Mouse (Mus musculus): ENCODE results near the gene Spns2. TPM values are rescaled to one million over a fixed set of nuclear protein-coding genes. Genes with fewer than 3 reads are reported as not detected.

Gene Spns2
- polyA plus RNA-seq, 1 experiment from 2014 or later = 8.8 TPM

DNA sequence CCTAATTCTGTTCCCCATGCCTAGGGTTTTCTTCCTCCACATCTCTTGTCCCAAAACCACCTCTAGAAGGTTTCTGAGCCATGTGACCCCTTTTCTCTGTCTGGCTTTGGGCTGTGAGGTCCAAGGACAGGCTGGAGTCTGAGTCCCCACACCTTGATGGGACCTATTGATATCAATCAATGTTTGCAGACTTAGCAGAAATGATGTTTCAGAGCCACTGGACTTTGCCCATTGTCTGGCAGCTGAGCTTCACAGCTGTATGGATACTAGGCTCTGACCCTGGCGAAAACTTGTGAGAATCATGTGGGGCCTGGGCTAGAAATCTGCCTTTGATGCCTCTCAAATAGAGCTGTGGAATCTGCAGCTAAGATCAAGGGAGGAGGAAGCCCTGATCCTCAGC is 7.1 kb upstream of the Spns2 start:
- ATAC-seq (ENCODE audit: low FRiP score) = no peak
- WGBS = 58% methylated on average over 1 of the region's 1 CpGs
- H3K27ac ChIP-seq = no peak overlapping the region
- H3K4me3 ChIP-seq = no peak overlapping the region
- H3K27me3 ChIP-seq = no peaks in the 10 kb centered on the region; the same call in 1 of the 2 replicates
- H3K9me3 ChIP-seq (replicated peaks) = no peaks in the 10 kb centered on the region
- no peak overlapping the region for H3K9ac ChIP-seq
- peaks cover 11% of the 10 kb centered on the region for H3K4me1 ChIP-seq
- no peaks in the 10 kb centered on the region for H3K36me3 ChIP-seq
- no peak overlapping the region for H3K4me2 ChIP-seq (replicated peaks)

DNA sequence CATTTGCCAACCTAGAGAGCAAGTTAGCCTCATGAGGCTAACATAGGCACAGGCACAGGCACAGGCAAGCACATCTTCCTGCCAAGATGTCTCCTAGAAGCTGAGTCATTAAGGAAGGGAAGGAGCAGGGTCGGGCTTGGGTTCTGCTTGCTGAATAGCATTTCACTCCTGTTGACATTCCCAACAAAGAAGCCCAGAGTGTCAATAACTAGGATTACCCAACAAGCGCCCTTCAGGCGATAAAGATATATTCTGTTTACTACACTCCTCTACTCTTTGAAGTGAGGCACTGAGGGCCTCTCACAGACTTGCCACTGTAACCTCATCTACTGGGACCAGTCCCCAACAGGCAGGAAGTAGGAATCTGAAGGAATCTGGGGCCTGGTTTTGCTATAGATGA is 6.4 kb upstream of the Spns2 start:
- Histone ChIP-seq H3K27me3 (no peaks in the 10 kb centered on the region; the same call in 1 of the 2 replicates), H3K9ac (no peak overlapping the region), H3K9me3 (replicated peaks) (no peaks in the 10 kb centered on the region), H3K4me1 (peaks cover 8% of the 10 kb centered on the region), H3K4me2 (replicated peaks) (no peak overlapping the region), H3K27ac (no peak overlapping the region), H3K36me3 (no peaks in the 10 kb centered on the region), H3K4me3 (no peak overlapping the region)
- 79% methylated on average over 3 of the region's 3 CpGs for WGBS
- no peak for ATAC-seq (ENCODE audit: low FRiP score)

DNA sequence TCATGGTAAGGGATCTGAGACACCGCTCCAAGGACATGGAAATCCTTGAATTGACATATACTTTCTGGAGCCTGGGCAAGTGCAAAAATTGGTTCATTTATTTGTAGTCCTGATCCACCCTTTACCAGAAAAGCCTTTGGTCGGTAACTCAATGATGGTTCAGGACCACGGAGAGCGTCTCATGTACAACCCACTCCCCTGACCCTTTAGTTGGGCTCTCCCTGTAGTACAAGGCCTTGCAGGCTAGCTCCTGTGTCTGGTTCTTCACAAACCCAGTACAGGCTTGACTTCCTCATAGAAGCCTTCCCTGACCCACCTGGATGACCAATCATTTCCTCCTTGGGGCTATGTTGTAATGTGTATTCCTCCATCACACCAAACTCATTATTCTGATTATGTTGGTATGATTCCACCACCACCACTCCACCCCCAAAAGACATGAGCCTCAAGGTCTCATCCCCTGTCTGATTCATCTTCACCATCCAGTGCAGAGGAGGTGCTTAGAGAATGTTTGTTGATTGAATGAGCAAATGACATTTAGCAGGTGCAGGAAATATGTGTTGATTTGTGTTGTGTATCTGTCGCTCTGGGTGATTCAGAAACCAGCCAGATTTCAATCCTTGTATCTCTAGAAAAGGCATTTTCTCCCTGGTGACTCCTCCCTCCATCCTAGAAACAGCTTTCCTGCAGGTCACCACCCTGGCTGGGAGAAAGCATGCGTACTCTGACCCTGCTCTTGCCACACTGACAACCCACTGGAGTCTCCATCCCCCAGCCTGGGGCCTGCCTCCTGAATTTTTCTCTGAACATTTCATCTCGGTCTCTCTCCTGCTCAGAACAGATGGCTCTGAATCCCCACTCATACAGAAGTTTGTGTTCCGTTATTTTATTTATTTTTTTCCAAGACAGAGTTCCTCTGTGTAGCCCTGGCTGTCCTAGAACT is 4.6 kb upstream of the Spns2 start:
- no peaks in the 10 kb centered on the region for H3K9me3 ChIP-seq (replicated peaks)
- no peak overlapping the region for H3K9ac ChIP-seq
- no peak overlapping the region for H3K27ac ChIP-seq
- no peak overlapping the region for H3K4me2 ChIP-seq (replicated peaks)
- peaks cover 8% of the 10 kb centered on the region for H3K4me1 ChIP-seq
- ATAC-seq (ENCODE audit: low FRiP score) = no peak
- H3K27me3 ChIP-seq = peaks cover 6% of the 10 kb centered on the region
- no peak overlapping the region for H3K4me3 ChIP-seq
- 51% methylated on average over 8 of the region's 8 CpGs for WGBS
- no peaks in the 10 kb centered on the region for H3K36me3 ChIP-seq

DNA sequence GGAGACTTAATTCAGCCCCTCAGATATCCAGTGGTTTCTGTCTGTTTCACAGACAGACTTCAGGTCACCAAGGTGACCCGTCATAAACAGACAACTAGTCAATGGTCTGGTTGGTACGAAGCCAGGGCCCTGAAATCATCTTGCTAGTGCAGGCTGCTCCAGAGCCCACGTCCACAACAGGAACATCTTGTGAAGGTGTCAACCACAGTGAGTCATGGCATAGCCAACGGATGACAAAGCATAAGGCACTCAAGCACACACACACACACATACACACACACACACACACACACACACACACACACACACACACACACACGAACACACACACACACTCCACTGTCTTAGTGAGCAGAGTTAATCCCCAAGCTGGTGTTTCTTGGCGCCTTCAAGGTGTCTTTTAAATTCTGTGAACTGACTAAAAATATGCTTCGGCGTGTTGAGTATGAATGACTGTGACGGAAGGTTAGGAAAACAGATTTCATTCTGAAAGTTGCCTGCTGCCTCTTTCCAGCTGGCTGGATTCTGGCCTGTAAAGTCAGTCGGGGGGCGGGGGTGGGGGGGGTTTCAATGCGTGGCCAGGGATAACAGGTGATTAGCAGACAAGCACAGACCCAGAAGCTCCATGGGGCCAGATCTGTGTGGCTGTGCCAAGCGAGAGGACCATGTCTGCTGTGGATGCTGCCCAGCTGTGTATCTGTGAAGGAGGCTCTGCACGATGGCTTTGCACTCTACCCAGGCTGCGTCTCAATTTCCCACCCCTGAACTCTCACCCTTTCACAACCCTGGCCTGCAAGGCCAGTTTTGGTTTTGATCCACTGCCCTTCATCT is 1.6 kb upstream of the Spns2 start:
- no peak overlapping the region for H3K4me3 ChIP-seq
- H3K36me3 ChIP-seq = no peaks in the 10 kb centered on the region
- no peak for ATAC-seq (ENCODE audit: low FRiP score)
- H3K27me3 ChIP-seq = peaks cover 32% of the 10 kb centered on the region
- WGBS = 75% methylated on average over 15 of the region's 15 CpGs
- H3K27ac ChIP-seq = no peak overlapping the region
- H3K4me1 ChIP-seq = peaks cover 25% of the 10 kb centered on the region
- no peak overlapping the region for H3K9ac ChIP-seq
- no peak overlapping the region for H3K4me2 ChIP-seq (replicated peaks)
- H3K9me3 ChIP-seq (replicated peaks) = no peaks in the 10 kb centered on the region

DNA sequence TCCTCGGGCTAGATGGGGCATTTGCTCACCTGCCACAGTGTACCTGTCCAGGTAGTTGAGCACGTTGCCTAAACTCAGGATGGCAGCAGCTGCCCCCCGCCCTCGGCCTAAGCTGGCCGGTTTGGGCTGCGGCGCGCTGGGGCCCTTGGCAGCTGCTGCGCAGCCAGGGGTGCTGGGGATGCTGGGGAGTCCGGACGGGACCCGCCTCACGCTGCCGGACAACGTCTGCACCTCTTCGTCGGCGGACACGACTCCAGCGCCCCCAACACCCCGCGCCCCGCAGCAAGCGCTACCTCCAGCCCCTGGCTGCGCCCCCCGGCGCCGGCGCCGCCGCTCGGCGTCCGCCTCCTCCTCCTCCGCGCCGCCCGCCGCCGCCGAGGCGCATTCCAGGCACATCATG is 307 bp downstream of the Spns2 start:
- no peak; the same call in 1 of the 2 replicates for ATAC-seq (ENCODE audit: low FRiP score)
- peaks cover 32% of the 10 kb centered on the region for H3K27me3 ChIP-seq
- H3K27ac ChIP-seq = peak overlapping the region; percentile 89
- no peaks in the 10 kb centered on the region for H3K36me3 ChIP-seq
- peak overlapping the region; percentile 94 for H3K9ac ChIP-seq
- H3K4me2 ChIP-seq (replicated peaks) = peak overlapping the region; percentile 89
- H3K9me3 ChIP-seq (replicated peaks) = no peaks in the 10 kb centered on the region
- 0% methylated on average over 7 of the region's 42 CpGs for WGBS
- peak overlapping the region; percentile 77 for H3K4me3 ChIP-seq
- H3K4me1 ChIP-seq = peaks cover 43% of the 10 kb centered on the region

DNA sequence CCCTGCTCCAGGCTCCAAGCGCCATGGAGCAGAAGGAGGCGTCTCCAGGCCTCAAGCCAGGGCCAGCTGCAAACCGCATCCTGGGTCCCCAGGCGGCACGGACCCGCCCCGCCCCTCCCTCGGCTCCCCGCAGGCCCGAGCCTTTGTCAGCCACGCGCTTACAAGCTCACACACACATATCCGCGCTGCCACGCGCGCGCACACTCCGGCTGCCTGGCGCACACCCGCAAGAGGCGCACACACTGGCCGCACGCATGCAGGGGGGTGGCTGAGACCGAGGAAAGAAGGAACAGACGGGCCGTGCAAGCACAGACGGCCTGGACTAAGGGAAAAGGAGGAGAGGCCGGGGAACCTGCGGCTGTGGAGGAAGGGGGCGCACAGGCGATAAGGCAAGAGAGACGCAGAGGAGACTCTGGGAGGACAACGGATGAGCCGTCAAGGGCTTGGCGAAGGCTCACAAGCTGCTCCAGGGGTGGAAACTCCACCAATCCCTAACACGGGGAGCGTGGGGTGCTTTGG is 892 bp downstream of the Spns2 start:
- no peaks in the 10 kb centered on the region for H3K9me3 ChIP-seq (replicated peaks)
- peaks cover 43% of the 10 kb centered on the region for H3K4me1 ChIP-seq
- peak overlapping the region; percentile 77 for H3K4me3 ChIP-seq
- H3K27me3 ChIP-seq = peaks cover 32% of the 10 kb centered on the region
- H3K27ac ChIP-seq = peak overlapping the region; percentile 89
- H3K36me3 ChIP-seq = no peaks in the 10 kb centered on the region
- peak overlapping the region; percentile 94 for H3K9ac ChIP-seq
- ATAC-seq (ENCODE audit: low FRiP score) = peak; percentile 71
- under 1% methylated on average over 38 of the region's 38 CpGs for WGBS
- peak overlapping the region; percentile 89 for H3K4me2 ChIP-seq (replicated peaks)

DNA sequence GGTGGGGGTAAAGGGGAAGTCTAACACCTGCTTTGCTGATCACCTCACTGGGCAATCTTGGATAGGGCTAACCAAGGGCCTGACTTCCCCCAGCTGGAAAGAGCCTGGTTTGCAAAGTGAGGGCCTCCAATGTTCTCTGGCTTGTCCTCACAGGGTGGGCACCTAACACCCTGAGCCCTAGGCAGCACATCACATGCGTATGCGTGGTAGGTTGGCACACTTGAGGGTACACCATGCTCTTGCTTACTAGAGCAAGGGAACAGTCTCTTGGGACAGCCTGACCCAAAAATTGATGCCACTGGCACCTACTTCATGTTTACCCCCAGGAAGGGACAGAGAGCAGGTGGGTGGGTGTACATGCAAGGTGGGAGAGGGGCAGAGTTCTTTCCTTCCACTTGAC is 2.0 kb downstream of the Spns2 start:
- Histone ChIP-seq H3K27me3 (peaks cover 32% of the 10 kb centered on the region), H3K4me1 (peaks cover 43% of the 10 kb centered on the region), H3K9ac (peak overlapping the region; percentile 94), H3K27ac (no peak overlapping the region), H3K4me3 (peak overlapping the region; percentile 77), H3K9me3 (replicated peaks) (no peaks in the 10 kb centered on the region), H3K36me3 (no peaks in the 10 kb centered on the region), H3K4me2 (replicated peaks) (peak overlapping the region; percentile 89)
- 90% methylated on average over 2 of the region's 2 CpGs for WGBS
- ATAC-seq (ENCODE audit: low FRiP score) = no peak

DNA sequence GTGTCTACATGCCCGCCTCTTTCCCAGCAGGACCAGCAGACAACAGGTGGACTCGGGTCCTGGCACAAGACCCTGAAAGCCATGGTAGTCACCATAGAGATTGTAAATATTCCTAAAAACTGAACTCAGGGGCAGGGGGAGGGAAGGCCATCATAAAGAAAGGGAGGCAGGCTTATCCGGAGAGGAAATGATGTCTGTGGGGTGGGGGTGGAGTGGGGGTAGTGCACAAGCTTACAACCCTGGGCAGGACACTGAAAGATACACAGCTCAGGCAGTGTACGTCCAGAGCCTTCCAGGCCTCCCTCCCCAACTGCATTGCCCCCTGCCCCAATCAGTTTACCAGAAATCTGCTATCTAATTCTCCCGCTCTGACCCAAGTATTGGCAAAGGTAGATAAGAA is 2.5 kb downstream of the Spns2 start:
- 0 out of 2 replicates have a peak overlapping the region, but pooled peaks have one; percentile 18 for H3K9ac ChIP-seq
- no peaks in the 10 kb centered on the region for H3K36me3 ChIP-seq
- no peak for ATAC-seq (ENCODE audit: low FRiP score)
- 67% methylated on average over 5 of the region's 5 CpGs for WGBS
- 0 out of 2 replicates have a peak overlapping the region, but pooled peaks have one; percentile 77 for H3K4me3 ChIP-seq
- no peaks in the 10 kb centered on the region for H3K9me3 ChIP-seq (replicated peaks)
- peaks cover 32% of the 10 kb centered on the region for H3K27me3 ChIP-seq
- no peak overlapping the region for H3K27ac ChIP-seq
- peak overlapping the region; percentile 89 for H3K4me2 ChIP-seq (replicated peaks)
- H3K4me1 ChIP-seq = peaks cover 43% of the 10 kb centered on the region

DNA sequence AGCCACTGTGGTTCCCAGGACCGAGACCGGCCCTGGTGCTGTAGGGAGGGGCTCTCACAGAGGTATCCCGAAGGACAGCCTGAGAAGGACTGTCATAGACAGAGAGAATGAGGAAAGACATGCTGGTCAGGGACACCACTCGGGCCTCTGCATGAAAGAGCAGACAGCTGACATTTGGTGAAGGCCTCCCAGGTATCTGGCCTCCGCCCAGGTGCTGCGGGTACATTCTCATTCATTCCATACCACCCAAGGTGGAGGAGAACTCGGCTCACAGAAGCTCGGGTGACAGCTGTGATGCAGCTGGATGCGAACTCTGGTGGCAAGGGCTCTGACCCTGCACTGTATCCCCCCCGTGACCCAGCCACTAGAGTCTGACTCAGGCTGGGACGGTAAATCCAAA is 3.7 kb downstream of the Spns2 start:
- H3K36me3 ChIP-seq = no peaks in the 10 kb centered on the region
- peaks cover 32% of the 10 kb centered on the region for H3K27me3 ChIP-seq
- no peak overlapping the region for H3K4me3 ChIP-seq
- no peak overlapping the region for H3K9ac ChIP-seq
- no peak overlapping the region for H3K27ac ChIP-seq
- H3K4me2 ChIP-seq (replicated peaks) = no peak overlapping the region
- no peak for ATAC-seq (ENCODE audit: low FRiP score)
- H3K4me1 ChIP-seq = peaks cover 43% of the 10 kb centered on the region
- 71% methylated on average over 11 of the region's 11 CpGs for WGBS
- no peaks in the 10 kb centered on the region for H3K9me3 ChIP-seq (replicated peaks)

DNA sequence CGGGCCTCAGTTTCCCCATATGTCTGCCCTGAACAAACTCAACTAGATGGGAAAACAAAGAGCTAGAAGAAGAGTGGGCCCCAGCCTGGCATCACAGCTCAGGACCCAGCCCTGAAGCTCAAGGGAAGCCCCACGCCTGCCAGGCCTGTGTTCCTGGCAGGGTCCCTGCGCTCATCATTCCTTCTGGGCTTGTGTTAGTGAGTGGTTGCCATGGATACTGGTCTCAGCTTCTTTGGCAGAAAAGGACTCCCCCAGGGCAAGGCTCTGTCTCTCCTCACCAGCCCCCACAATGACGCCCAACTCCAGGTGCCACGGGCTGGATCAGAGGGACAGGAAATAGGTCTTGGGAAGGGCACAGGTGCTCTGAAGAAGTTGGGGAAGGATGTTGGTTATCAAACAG is 4.5 kb downstream of the Spns2 start:
- H3K9ac ChIP-seq = no peak overlapping the region
- no peak overlapping the region for H3K27ac ChIP-seq
- ATAC-seq (ENCODE audit: low FRiP score) = no peak
- H3K4me1 ChIP-seq = peaks cover 43% of the 10 kb centered on the region
- no peaks in the 10 kb centered on the region for H3K36me3 ChIP-seq
- 52% methylated on average over 5 of the region's 5 CpGs for WGBS
- H3K9me3 ChIP-seq (replicated peaks) = no peaks in the 10 kb centered on the region
- H3K27me3 ChIP-seq = peaks cover 27% of the 10 kb centered on the region
- no peak overlapping the region for H3K4me3 ChIP-seq
- no peak overlapping the region for H3K4me2 ChIP-seq (replicated peaks)

DNA sequence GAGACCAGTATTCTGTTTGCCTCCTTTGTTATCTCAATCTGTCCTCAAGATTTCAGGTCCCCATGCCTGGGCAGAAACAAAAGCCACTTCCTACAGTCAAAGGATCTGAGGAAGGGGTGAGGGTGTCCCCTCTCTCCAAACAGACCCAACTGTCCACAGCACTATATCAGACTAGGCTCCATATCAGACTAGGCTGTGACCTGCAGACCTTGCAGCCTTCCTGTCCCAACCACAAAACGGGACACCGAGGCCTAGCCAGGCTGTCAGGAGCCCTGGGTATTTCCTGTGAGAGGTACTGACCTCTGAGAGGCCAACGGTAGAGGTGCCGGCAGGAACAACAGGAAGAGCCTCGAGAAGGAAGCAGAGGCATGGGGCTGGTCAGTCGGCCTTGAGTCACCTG is 5.2 kb downstream of the Spns2 start:
- Histone ChIP-seq H3K36me3 (no peaks in the 10 kb centered on the region), H3K27ac (no peak overlapping the region), H3K4me3 (no peak overlapping the region), H3K4me1 (peaks cover 43% of the 10 kb centered on the region), H3K4me2 (replicated peaks) (no peak overlapping the region), H3K9ac (peak overlapping the region; percentile 43; the same call in 1 of the 2 replicates), H3K27me3 (peaks cover 27% of the 10 kb centered on the region), H3K9me3 (replicated peaks) (no peaks in the 10 kb centered on the region)
- ATAC-seq (ENCODE audit: low FRiP score) = no peak
- WGBS = 69% methylated on average over 6 of the region's 6 CpGs

DNA sequence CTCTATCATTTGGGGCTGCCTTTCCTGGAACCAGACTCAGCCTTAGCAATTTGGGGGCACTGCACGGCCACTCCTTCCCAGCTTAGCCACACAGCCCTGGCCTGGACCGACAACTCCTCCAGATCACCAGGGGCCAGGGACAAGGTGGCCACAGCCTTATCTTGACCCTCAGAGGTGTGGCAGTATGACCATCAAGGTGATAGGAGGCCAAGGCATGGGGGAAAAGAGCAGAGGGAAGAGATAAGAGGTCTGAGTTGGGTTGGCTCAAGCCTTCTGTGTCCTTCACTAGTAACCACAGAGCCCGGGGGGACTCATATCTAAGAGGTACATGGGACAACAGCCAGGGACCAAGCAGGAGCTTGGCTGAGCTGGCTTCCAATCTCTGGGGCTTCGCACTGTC is 7.8 kb downstream of the Spns2 start:
- Histone ChIP-seq H3K4me2 (replicated peaks) (no peak overlapping the region), H3K4me1 (peaks cover 36% of the 10 kb centered on the region), H3K27ac (no peak overlapping the region), H3K9me3 (replicated peaks) (no peaks in the 10 kb centered on the region), H3K9ac (no peak overlapping the region), H3K27me3 (peaks cover 2% of the 10 kb centered on the region; the same call in 1 of the 2 replicates), H3K36me3 (no peaks in the 10 kb centered on the region), H3K4me3 (no peak overlapping the region)
- WGBS = 82% methylated on average over 4 of the region's 4 CpGs
- ATAC-seq (ENCODE audit: low FRiP score) = no peak

All from hindbrain, embryonic 12.5 days (tissue).